Mouse (Mus musculus) adipocyte (in vitro differentiated cells): ENCODE results near the gene Tmsb15l.
A peak's percentile ranks its signal among the peaks of the same experiment; 100 is the strongest.
"Not testable (repeated sequence)": the region's sequence is repeated elsewhere in the genome, so short reads cannot be mapped to it uniquely, and the experiment has no call there.

Source experiments
- DNase-seq: peaks from one replicate; pipeline ENCODE4 v3.0.0-alpha.2; 2016; ENCODE audit warnings: low spot score

Tmsb15l gene

DNA sequence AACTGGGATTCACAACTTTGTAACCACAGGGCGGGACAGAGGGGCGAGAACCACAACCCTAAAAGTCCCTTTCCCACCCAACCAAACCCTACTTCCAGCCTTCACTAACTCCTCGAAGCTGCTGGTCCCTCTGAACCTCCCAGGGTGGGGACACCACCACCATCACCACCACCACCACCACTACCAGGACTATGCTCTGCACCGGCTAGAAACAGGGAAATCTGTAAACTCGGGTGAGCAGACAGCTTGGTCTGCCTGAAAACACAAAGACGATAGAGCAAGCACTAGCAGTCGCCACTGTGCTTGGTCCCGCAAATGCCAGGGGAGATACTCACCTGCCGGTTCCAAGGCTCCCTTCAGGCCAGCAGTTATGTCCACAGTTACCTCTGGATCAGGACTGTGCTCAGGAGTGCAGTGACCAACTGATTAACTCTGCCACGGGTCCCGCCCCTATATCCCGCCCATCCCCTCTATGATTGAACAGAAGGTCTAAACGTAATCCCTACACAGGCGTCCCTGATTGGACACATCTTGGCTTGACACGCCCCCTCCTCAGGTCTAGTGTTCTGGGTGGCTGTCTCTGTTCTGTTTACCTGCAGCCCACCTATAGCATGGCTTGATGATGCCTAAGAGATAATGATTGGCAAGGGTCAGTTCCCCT lies at the start of gene Tmsb15l, which contains the start of gene Tmsb15b1:
Gene Tmsb15l, minus strand, starts transcription at position 446 of the 661 bp plus-strand sequence.
Gene Tmsb15b1, minus strand, starts transcription at position 451 of the 661 bp plus-strand sequence.
- no peak for DNase-seq

DNA sequence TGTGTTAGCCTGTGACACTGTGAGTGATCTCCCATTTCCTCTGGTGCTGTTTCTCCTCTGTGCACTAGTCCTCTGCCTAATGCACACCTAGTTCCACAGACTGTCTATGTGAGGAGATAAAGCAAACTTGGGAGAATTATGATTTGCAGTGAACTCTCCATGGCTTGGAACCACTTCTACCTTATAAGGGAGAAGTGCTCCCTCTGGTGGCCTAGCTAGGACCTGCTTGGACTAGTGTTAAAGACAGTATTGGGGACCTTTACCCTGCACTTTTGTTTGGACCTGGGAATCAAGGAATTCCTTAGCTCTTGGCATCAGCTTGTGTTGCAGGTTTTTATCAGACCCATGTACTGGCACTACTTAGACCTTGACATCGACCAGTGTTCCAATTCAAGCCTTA lies 42.6 kb upstream of the Tmsb15l start:
- DNase-seq: peak; percentile 81

DNA sequence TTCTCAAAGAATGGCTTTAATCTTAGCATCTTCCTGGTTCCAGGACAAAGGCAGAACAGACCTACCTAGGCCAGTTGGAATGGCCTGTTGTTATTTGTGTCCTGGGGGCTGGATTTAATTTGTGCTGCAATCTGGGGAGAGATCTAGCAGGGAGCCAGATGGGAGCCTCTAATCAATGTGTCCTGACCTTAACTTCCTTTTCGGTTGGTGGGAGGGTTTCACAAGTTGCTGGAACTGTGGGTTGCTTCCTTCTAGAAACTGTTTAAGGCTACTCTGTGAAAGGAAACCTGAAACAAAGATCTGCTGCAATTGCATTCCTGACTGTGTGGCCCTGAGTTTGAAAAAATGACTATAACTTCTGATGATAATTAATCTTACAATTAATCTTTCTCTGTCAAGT lies 41.0 kb upstream of the Tmsb15l start:
- no peak for DNase-seq

DNA sequence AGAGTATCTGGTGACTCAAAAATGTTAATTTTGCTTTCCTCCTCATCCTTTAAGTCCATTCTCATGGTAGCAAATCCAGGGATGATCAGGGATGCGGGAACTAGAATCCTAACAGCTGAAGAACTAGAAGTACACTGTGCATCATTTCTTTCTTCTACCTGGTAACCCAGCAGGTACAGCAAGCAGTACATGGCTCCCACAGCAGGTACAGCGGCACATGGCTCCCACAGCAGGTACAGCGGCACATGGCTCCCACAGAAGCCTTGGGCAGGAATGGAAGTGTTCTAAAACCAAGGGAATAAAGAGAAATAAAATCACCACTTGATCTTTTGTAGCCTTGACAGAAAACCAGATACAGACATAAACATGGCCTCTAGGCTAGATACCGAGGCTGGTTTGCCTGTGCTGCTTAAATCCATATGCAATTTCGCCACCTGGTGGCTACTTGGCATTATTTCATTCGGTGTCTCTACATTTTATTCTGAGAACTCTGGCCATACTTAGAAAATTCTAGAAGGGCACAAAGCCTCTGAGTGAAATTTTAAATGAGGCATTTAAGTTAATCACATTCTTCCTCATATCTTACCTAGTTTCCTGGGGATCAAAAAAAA lies 38.5 kb upstream of the Tmsb15l start:
- peak; percentile 71 for DNase-seq

DNA sequence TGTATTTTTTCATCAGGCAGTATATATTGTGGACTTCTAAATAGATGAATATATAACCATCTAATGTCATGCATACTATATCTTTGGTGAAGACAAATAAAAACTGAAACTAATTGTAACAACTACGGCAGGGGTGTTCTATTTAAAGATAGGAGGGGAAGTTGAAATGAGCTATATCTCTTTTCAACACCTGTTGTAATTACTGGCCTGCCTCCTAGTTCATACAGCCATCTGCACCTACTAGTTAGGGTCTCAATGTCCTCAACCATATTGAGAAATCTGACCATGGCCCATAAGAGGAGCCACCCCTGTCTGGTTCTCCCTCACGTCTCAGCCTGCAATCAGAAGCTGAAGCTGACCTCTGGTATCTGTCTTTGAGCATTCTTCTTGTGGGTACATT lies 19.6 kb upstream of the Tmsb15l start:
- DNase-seq: no peak

DNA sequence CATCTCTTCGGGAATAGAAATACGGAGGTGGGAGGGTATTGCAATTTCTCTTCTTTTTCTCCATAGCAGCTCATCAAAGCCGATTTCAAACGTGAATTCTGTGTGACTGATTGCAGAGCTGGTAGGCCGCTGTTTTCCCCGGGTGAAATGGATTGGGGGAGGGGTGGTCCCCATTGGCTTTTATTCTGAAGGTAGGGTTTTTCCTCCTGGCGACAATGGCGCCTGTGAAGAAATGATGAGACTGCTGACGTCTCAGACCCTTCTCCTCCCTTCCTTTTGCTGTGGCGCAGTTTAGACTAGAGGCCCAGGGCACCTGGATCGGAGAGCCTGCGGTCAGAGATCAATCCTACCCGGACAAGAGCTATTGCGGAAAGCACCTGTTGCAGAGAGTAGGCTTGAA lies 17.0 kb upstream of the Tmsb15l start:
- DNase-seq: no peak

DNA sequence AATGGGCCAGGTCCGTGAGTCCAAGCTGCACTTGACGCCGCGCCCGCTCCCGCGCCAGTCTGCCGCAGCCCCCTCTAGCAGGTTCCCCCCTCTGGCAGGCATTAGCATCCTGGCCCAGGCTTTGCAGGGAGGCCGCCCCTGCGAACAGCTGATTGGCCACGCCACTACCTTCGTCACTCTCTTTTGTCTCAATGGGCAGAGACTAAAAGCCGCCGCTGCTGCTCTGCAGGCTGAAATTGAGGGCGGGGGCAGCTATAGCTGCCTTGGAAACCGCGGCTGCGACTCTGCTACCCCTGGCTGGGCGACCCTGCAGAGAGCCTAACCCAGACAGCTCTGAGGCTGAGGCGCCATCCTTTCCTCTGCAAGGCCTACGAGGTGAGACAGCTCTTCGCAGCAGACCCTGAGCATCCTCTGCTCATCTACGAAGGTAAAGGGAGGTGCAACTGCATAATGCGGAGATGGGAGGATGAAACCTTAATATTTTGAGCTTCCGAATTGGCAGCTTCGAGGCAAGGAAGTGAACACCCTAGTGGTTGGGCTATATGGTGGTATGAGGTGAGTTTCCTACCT lies 16.4 kb upstream of the Tmsb15l start, which contains the start of gene Zcchc18:
Gene Zcchc18, plus strand, starts transcription at position 178 of the 570 bp plus-strand sequence.
- DNase-seq: no peak

DNA sequence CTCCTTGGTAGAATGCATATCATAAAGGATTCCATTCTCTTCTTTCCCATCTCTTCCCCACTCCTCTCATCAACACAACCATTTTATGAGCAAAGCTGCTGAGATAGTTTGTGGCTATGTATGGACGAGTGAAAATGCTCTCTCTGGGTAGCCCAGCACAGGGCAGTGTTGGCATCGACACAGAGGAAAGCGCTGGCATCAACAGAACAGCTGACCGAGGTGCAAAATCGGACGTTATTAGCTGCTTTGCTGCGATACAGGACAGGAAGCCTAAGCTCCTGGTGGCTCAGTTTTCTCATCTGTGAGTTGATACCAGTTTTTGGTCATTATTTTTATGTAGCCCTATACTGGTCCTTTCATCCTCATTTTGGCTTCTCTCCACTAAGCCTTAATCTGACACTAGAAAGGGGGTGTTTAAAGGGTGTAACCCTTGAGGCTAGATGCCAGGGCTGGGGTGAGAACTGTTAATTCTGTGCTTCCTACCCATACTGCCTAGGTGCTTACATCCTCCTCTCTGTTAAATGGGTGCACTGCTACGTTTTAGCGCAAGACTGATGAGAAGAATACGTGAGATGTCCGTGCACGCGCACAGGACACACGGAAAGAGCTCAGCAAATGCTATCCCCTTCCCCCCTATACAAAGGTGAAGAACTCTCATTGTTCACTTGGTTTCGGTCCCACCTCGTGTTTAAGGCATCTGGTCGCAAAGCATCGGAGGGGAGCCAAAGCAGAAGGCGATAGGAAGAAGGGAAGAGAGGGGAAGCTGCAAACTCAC lies 15.7 kb upstream of the Tmsb15l start:
- no peak for DNase-seq

DNA sequence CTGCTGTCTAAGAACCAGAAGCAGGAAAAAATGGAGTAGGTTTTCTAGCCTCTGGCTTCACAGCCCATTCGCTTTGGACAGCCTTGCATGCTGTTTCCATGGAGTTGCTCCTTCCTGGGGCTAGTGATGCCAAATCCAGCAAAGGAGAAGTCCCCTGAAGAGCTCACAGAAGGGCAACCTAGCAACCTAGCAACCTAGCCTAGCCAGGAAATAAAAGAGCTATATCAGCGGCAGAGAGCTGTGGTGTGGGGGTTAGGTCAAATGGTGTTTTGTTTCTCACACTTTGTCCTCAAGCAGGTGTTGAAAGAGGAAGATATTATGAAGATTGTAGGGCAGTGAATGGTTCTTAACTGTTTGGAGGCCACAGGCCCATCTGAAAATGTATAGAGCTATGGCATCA lies 14.6 kb upstream of the Tmsb15l start:
- no peak for DNase-seq

DNA sequence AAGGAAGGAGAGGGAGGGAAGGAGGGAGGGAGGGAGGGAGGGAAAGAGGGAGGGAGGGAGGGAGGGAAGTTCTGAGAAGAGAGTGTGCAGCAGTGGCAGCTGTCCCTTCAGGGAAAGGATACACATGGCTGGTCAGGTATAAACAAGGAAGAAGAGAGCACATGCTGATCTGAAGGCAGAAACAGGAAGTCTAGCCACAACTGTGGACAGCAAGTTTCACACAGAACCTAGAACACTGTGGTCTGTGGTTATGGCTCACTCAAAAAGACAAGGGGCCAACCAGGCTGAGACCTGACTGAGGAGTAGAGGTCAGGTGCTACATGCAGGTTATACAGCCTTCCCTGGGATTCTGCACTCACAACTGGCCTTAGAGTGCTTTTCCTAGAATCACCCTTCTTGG lies 9.4 kb upstream of the Tmsb15l start:
- no peak for DNase-seq

DNA sequence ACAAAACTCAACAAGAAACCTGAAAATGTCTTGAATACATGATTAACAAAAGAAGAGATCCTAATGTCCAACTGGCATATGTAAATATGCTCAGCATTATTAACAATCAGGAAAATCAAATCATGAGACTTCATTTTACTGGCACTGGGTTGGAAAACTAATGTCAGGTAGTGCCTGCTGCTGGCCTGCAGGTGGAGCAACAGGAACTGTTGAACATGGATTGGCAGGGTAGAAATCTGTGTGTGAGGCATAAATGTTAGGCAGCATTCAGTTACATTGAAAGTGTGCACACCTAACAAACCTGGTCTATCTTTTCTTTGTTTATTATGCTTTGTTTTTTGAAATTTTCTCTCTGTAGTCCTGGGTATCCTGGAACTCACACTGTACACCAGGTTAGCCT lies 1.9 kb upstream of the Tmsb15l start:
- peak; percentile 3 for DNase-seq

DNA sequence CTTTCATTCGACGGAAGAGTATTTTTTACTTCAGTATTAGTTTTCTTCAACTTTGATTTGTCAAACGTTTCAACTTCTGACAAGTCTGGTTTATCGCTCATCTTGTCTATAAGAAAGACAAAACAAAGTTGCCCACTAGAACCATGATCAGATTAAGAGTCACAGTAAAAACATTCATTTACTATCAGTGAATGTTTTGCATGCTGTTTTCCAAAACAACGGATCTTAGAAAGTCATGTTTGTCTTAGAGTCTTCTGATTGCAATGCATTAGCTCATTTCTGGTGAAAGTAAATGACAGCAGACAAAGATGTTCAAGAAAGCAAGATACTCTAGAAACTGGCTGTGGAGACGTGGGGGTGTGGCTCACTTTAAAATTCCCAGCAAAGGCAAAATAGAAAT lies 1.3 kb downstream of the Tmsb15l start, which contains the start of gene Tmsb15b2:
Gene Tmsb15b2, minus strand, starts transcription at position 101 of the 400 bp plus-strand sequence.
- DNase-seq: not testable (repeated sequence)

DNA sequence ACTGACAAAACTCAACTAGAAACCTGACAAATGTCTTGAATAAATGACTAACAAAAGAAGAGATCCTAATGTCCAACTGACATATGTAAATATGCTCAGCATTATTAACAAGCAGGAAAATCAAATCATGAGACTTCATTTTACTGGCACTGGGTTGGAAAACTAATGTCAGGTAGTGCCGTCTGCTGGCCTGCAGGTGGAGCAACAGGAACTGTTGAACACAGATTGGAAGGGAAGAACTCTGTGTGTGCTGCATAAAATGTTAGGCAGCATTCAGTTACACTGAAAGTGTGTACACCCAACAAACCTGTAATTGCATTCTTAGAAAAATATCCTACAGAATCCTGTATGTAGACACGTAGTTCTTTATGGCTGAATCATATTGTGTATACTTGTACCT lies 17.0 kb downstream of the Tmsb15l start:
- DNase-seq: peak; percentile 11

DNA sequence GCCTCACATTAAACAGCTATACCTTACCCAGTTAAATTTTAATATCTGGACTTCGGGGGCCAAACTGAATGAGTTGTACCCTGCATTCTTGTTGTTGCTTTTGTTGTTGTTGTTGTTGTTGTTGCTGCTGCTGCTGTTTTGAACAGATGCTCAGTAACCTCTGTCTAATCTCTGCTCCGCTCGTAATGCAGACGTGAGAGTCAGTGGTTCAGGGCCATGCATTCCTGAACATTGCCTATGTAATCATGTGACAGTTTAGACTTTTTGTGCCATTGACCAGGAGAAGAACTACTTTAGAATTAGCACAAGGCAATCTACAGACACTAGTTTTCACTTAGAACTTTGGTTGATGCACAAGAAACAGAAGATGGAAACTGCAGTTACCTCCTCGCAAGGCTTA lies 18.4 kb downstream of the Tmsb15l start:
- not testable (repeated sequence) for DNase-seq

DNA sequence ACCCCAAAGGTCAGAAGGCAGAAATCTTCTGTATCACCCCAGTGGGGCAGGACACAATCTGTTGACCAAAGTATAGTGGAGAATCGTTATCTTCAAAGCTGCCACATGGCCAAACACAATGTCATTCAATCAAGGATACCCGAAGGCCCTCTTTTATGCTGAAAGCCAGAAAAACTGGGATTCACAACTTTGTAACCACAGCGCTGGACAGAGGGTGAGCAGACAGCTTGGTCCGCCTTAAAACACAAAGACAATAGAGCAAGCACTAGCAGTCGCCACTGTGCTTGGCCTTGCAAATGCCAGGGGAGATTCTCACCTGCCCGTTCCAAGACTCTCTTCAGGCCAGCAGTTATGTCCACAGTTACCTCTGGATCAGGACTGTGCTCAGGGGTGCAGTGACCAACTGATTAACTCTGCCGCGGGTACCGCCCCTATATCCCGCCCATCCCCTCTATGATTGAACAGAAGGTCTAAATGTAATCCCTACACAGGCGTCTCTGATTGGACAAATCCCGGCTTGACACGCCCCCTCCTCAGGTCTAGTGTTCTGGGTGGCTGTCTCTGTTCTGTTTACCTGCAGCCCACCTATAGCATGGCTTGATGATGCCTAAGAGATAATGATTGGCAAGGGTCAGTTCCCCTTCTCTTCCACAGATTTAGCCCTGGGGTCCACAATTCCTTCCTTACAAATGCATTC lies 18.9 kb downstream of the Tmsb15l start:
- not testable (repeated sequence) for DNase-seq

DNA sequence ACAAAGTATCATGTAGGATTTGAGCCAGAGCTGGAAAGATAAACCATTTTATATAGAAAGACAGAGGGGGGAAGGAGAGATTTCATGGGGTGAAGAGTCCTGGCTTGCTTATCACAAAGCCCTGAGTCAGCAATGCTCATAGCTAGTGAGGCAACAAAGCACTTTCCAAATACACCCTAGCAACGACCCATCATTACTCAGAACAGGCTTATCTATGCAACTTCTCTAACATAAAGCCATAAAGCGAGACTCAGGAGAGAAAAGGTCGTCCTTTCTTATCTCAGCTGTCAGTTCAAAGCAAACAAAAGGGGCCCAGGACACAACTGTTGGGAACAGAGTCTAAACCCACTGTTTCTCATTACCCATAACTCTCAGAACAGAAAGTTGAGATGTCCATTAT lies 38.7 kb downstream of the Tmsb15l start:
- no peak for DNase-seq

DNA sequence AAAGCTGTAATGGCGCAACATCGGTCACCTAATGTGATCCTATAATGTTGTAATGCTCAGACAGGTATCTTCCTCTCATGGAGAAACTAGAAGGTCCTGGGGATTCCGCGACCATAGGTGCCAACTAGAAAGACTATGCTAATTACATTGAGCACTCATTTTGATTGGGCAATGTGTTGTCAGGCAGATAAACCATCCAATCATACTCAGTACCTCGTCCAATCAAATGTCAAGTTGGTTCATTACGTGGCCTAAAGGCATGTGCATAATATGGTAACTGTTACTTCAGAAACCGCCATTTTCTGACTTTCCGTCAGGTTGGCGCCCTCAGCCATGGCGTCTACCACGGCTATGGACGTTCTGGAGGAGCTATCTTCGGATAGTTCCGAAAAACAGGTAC lies 49.6 kb downstream of the Tmsb15l start, which contains the start of gene H2bfm:
Gene H2bfm, plus strand, starts transcription at position 295 of the 400 bp plus-strand sequence.
- no peak for DNase-seq

DNA sequence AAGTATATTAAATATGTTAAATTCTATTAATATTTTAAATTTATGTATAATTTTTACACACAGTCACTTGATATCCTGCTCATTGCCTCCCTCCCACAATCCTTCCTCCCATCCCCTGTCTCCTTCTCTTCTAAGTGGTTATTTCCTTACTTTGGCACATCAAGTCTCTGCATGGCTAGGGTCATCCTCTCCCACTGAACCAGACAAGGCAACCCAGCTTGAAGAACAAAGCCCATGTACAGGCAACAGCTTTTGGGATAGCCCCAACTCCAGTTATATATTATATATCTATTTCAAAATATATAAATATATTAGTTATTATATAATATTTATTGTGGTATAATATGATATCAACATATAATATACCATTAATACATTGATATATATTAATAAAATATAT lies 50.8 kb downstream of the Tmsb15l start:
- DNase-seq: no peak
